Mouse (Mus musculus) layer of hippocampus, postnatal 36 days (tissue): ENCODE results near the gene Hps4. TPM values are rescaled to one million over a fixed set of nuclear protein-coding genes. Genes with fewer than 3 reads are reported as not detected.

Experiments used
- DNase-seq, 2 experiments: peaks; one replicate each; pipeline ENCODE4 v3.0.0; 2022
- total RNA-seq, 2 experiments: library from RNA; stranded (reverse); gene quantifications; 2 replicates each; pipeline ENCODE4 v1.2.3; 2021

The Hps4 gene
- total RNA-seq, 2 experiments from 2014 or later, result 37.4 to 38.7 TPM

DNA sequence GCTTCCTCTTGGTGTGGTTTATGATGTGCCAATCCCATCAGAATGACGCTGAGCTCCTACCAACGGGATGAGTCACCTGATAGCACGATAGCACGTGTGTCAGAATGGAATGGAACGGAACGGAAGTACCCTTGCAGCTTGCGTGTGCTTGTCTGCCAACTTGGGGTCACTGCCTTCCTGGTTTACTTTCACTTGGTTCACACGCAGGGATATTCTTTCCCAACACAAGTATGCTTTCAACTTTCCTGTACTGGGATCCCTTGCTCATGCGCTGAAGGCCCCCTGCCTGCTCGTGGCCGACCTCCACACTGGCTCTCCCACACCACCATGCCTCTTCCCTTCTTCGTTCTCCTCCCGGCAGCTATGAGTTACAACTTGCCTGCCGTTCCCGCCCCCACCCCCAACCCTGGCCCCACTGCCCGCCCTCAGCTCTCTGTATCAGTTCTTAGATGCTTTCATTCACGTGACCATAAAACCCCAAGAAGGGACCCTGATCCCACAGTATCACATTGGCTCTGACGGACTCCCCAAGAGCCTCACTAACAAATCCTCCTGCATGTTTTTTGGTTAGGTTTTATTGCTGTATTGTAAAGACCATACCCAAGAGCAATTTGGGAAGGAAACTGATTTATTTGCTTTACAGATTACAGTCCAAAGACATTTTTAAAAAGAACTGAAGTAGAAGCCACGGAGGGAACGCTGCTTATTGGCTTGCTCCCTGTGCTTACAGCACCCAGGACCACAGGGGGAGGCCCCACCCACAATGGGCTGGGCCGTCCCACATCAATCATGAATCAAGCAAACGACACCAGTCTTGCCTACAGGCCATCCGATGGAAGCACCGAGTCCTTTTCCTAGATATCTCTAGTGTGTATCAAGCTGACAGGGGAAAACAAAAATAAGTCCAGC is 18.0 kb upstream of the Hps4 start:
- DNase-seq, result no peak

DNA sequence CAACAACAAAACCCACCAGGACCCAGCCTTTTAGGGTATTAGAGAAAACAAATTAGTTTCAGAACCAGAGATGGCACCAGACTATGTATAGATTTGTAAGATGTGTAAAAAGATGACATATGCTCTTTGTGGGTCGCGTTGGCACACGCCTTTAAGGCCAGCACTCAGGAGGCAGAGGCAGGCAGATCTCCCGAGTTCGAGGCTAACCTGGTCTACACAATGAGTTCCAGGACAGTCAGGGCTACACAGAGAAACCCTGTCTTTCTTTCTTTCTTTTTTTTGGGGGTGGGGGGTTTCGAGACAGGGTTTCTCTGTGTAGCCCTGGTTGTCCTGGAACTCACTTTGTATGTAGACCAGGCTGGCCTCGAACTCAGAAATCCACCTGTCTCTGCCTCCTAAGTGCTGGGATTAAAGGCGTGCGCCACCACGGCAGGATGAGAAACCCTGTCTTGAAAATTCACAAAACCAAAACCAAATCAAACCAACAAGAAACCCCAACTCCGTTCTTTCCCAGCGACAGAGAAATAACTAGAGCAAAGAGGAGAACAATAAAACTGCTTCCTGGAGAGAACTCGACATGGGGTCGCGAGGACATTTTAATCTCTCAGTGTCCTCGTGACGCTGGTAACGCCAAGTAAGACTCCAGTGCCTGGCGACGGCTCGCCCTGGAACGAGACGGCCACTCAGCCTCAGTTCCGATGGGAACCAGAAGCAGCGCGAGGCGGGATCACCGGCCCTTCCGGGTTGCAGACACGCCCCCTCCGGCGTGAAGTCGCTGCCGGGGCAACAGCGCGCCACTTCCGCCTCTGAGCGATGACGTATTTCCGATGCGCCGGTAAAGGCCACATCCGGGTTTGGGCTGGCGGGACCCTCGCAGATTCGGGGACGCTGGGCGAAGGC is 17.1 kb upstream of the Hps4 start, which contains the start of gene Tfip11:
Gene Tfip11, plus strand, starts transcription at position 813 of the 900 bp plus-strand sequence.
- DNase-seq, result peak; percentile 95 to 96

DNA sequence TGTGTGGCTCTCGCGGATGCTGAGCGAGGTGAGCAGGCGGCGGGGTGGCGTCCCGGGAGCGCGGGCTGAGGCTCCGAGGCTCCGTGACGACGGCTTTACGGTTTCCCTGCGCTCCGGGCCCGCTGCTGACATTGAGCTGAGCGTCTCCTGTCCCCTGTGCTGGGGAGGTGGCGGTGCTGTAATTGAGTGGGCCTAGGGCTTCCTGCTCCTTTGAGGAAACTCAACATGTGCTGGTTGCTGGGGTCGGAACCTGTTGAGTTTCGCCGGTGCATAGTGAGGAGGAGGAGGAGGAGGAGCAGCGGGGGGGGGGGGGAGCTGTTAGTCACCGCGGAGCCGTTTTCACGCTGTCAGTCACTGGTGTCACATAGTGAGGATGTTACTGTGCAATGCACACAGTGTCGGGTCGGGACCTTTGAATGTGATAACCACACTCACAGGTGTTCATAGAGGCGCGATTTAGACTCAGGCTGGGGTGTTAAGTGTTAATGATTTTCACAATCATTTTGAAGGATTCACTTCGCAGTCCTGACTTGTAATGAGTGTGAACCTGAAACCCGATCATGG is 16.4 kb upstream of the Hps4 start:
- DNase-seq, result no peak

DNA sequence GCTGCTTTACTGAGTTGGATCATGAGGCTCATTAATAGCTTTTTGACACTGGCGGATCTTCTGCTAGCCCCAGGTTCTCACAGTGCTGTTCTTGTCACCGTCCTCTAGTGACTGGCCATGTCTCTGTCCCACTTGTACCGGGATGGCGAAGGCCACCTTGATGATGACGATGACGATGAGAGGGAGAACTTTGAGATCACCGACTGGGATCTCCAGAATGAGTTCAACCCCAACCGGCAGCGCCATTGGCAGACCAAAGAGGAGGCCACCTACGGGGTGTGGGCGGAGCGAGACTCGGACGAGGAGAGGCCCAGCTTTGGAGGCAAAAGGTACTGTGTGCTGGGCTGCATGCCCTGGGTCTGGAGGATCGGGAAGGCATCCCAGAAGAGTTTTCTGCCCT is 15.0 kb upstream of the Hps4 start:
- no peak for DNase-seq

DNA sequence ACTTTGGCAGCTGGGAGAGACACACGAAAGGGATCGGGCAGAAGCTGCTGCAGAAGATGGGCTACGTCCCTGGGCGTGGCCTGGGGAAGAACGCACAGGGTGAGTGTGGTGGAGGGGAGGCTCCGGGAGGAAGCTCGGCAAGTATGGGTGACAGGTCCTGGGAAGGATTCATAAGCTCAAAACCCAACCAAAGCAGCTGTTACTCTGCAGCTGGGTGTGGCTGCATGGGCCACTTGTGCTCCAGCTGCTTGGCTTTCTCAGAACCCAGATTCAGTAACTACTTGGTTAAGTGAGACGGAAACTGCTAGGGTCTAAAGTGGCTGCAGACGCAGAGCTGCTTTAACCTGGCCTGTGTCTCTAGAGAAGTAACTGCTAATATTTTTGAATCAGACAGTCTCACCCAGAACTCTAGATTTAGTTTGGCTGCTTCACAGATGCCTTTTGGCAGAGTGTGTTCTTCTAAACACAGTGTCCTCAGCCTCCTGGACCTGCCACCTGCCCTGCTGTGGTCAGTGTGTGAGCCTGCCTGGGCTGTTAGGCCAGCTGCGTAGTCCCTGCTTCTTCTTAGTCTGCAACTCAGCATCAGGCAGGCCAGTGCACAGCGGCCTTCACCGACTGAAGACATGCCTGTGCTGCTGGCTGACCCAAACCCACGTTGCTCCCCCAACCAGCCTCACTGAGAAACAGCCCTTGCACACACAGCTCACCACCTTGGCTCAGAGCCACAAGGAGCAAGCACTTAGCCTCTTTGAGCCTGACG is 12.9 kb upstream of the Hps4 start:
- no peak for DNase-seq

DNA sequence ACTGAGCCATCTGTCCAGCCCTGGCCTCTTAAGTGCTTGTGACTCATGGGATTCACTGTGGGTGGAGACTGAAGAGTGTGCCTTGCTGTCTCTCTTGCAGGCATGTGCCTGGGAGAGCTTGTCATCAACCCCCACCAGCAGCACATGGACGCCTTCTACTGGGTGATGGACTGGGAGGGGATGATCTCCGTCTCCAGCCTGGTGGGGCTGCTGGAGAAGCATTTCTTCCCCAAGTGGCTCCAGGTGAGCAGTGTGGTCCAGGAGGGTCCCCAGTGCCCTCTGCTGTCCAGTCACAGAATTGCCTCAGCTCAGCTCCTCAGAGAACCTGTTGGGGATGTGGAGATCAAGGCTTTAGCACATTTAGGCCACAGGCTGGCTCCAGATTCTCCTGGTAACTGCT is 7.4 kb upstream of the Hps4 start:
- DNase-seq, result no peak

DNA sequence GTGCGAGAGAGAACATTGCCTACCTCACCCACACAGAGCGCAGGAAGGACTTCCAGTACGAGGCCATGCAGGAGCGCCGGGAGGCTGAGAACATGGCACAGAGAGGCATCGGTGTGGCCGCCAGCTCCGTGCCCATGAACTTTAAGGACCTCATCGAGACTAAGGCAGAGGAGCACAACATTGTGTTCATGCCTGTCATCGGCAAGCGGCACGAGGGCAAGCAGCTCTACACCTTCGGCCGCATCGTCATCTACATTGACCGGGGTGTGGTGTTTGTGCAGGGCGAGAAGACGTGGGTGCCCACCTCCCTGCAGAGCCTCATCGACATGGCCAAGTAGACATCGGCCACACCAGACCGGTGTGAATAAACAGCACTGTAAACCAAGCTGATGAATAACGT is 5.9 kb upstream of the Hps4 start:
- DNase-seq, result no peak

DNA sequence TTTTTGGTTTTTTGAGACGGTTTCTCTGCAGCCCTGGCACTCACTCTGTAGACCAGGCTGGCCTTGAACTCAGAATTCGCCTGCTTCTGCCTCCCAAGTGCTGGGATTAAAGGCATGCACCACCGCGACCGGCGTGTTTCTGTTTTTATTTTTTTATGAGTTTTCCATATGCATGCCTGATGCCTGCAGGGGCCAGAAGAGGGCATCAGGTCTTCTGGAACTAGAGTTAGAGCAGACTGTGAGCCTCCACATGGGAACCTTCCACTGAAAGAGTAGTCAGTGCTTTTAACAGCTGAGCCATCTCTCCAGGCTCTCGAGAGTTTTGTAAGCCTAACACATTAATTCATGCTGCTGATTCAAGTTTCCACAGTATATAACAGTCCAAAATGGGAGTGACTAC is 3.7 kb upstream of the Hps4 start:
- no peak for DNase-seq

DNA sequence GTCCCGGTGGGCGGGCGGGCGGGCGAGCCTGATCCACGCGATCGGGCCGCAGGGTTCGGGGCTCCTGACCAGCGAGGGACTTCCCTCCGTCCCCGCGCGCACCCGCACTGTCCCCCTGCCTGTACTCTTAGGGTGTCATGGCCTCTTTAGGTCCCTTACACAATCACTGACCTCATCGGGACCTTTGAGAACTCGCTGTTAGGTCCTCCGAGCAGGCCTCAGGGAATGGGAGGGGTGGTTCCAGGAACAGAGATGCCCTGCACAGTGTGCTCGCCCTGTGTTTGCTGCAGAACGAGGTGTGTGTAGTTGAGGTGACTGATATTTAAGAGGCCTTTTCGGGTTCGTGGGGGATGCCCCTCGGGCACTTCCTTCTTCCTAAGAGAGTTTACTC is 317 bp downstream of the Hps4 start:
- no peak for DNase-seq

DNA sequence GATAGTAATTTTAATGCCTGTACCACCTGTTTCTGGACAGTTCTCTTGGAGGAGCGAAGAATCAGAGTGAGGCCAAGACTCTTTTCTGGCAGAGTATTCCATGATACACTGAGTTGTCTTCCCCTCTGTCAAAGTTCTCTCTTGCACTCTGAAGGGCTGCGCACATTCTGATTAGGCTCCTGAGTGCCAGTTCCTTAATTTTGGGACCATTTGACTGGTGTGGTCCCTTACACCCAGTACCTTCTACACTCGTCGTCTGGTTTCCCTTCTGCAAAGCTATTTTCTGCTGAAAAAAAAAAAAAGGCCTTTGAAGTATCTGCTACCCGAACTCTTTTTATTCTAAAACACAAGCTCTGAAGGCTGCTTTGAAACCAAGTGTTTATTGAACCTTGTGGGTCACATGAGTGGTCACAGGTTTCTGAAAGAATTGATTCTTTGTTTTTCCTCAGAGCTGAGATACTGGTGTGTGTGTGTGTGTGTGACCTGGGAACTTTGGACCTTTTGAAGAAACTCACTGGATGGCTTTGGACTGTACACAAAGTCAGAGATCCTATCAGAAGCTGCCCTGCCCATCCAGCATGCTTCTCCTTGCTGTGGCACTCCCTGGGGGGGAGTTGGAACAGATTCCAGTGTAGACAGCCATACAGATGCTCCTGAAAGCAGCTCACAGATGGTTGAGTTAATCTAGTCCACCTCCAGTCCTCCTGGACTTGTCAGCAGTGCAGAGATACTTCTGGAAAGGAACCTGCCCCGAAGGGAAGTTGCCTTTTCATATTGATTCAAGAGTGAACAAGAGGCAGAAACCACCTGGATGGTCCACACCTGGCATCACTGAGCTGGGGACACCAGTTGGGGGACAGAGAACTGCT is 1.4 kb downstream of the Hps4 start:
- DNase-seq, result no peak

DNA sequence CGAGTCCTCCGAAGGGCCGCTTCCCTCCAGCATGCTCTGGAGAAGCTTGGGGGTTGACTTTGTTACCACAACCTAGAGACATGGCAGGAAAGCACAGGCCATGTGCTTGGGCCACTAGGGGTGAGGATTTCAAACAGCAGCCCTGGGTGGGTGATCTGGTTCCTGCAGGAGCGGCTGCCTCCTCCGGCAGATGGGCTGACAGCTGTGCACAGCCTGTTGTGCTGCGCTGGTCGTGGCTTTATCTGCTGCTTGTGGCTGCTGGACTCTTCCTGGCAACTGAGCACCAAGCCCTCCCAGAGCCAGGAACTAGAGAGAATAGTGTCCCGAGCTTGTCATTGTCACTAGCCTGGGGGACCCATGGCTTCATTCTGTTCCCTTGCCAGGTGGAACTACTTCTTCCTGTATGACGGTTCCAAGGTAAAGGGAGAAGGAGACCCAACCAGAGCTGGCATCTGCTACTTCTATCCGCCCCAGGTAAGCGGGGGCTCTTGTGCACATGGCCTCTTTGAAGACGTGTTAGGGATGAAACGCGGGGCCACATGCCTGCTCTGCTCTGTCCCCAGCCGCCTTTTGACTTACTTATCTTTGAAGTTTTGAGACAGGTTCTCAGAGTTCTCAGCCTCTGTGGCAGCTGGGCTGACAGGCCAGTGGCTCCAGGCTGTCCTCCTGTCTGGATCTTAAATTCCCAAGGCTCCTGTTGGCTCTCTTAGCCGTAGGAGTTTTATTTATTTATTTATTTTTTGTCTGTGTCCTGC is 3.5 kb downstream of the Hps4 start:
- DNase-seq, result no peak

DNA sequence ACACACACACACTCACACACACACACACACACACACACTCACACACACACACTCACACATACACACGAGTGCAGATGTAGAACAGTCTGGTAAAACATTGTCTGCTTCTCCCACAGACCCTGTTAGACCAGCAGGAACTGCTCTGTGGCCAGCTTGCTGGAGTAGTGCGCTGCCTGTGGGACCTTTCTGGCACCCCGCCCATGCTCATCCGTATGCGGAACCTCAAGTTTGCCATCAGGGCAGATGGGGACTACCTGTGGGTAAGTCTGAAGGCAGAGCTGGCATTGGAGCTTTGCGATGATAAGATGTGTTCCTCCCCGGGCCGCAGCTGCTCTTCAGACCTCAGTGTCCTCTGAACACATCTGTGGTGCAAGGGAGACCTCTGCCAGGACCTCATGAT is 6.3 kb downstream of the Hps4 start:
- no peak for DNase-seq

DNA sequence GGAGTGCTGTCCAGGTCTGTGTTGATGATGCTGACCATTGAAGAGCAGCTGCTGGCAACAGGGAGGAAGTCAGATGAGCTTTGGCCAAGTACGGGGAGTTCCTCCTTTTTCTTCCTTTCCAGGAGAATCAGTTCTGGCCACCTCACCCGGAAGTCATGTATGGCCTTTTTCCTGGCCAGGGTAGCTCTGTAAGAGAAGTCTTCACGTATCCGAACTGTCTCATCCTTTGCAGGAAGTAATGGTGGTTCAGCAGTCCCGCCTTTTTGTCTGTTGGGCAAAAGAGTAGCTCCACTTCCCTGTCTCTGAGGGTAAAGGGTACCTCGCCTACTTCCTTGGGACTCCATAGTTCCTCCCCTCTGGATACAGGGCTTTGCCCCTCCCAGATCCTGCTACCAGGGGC is 12.6 kb downstream of the Hps4 start:
- DNase-seq, result no peak

DNA sequence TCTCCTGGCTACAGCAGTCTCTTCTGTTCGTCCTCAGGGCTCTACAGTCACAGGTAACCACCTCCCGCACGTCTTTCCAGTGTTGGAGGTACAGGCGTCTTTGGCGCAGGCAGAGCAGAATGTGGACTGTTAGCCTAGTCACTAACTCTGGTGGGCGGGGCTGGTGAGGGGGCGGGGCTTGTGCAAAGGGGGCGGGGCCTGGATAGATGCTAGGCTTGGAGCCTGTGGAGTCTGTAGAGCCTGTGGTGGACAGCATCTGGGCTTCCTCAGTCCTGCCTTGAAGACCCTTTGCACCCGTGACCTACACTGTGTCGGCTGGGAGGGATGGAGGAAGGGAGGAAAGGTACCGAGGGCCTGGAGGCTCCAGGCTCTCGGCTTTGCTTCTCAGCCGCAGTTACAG is 13.0 kb downstream of the Hps4 start, which contains the start of gene Gm6583:
Gene Gm6583, minus strand, starts transcription at position 124 of the 400 bp plus-strand sequence.
- DNase-seq, result no peak

DNA sequence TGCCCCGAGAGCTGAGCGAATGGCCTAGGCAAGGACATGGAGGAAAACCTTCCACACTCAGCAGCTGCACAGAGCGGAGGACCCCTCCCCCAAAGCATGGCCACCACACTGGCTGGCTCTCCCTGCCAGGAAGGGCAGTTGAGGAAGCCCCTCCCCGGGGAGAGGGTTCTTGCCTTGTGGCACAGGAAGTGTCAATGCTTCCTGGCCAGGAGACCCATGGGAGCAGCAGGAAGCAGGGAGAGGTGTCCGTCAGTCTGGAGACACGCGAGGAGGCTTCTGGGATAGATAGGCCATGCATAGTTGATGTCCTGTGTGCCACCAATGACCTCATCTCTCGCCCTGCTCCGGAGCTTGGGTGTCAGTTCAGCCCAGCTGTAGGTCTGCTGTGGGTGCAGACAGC is 13.4 kb downstream of the Hps4 start:
- no peak for DNase-seq

DNA sequence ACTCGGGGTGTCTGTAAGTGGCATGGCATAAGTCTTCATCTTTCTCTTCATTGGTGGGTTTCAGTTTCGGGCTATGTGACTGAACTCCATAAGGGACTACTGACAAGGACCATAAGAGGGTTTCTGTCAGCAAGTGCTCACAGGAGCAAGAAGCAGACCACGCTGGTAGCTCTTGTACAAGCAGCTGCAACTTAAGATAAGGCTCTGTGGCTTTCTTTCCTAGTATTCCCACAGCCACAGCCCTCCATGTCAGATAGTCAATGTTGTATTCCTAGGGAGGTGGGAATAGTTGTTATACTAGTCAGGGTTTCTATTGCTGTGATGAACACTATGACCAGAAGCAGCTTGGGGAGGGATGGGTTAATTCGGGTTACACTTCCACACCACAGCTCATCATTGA is 16.6 kb downstream of the Hps4 start:
- no peak for DNase-seq

DNA sequence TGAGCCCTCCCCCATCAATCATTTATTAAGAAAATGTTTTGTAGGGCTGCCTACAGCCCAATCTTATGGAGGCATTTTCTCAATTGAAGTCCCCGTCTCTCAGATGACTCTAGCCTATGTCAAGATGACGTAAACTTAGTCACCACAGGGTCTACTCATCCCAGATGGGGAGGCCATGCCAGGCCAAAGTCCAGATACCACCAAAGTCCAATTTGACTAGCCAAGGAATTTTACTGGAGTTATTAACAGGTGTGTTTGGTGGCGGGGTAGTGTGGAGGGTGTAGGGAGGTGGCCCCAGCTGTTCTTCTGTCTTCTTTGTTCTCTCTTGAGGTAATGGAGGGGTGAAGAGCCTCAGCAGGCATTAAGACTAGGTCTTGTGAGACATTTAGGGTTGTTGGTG is 17.2 kb downstream of the Hps4 start:
- no peak for DNase-seq

DNA sequence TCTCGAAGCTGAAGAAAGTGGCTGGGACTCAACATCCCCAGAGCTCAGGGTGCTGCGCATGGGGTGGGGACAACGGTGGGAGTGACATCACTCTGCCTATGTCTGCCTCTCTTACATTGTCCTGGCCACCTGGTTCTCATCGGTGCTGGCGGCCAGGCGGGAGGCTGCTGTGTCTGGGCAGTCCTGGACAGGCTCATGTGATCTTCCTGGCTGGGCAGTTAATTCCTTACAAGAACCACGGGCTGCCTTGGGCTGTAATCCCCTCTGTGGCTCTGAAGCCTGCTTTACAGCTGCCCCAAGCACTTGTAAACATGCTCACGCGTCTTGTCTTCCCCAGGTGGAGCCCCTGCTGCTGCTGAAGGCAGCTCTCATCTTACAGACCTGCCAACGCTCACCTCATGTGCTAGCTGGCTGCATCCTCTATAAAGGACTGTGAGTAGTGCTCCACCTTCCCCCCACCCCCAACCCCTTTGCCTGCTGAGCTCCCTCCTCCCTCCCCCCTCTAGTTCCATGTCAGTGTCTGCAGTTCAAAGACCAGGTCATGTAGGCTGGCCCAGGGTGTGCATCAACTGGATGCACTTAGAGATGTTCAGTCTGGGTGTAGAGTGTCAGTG is 21.4 kb downstream of the Hps4 start:
- no peak for DNase-seq

DNA sequence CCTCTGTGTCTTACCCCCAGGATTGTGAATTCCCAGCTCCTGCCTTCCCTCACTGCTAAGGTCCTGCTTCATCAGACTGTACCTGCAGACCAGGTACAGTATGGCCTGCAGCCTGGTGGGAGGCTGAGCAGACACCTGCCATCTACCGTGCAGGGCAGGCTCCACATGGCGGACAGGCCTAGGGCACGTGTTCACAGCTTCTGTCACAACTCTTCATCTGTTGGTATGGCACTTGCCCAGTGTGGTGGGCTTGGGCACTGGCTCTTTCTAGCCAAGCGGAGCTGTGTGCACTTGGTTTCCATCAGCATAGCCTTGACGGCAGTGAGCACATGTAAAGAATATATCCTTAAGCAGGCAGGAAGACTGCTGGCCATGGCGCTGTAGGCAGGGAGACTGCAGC is 24.0 kb downstream of the Hps4 start:
- no peak for DNase-seq

DNA sequence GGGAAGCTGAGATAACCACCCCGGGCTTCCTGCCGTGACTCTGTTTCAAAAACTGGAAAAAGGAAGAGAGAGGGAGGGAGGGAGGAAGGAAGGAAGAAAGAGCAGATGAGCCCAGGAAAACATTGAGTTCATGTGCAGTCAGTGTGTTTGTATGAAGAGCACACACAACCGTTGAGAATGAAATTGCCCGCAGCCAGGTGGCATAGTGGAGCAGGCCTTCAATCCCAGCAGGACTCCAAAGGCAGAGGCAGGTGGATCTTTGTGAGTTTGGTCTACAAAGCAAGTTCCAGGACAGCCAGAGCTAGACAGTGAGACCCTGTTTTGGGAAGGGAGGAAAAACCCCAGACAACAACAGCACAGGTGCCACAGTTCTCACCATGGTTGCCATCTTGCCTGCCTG is 24.5 kb downstream of the Hps4 start:
- DNase-seq, result no peak
